Mouse (Mus musculus): ENCODE results near the gene Rnf145.
"Not testable (repeated sequence)": the region's sequence is repeated elsewhere in the genome, so short reads cannot be mapped to it uniquely, and the experiment has no call there.

Gene Rnf145

DNA sequence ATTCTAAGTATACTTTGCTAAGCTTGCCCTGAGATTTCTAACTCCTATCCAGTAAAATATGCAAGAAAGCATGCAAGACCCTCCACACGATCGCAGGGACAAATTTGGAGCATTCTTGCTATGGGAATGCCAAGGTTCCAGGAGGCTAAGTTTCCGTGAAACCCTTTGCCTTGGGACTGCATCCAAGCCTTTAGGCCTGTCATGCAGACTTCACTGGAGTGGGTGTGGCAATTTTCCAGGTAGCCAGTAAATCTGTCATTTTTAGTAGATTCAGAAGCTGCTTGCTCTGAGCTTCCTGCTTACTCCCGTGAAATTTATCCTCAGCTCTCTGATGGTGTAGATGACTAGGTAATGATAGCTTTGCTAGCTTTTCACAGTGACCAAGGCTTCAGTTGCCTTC is 51.6 kb downstream of the Rnf145 start:
- DNase-seq: not testable (repeated sequence)

DNA sequence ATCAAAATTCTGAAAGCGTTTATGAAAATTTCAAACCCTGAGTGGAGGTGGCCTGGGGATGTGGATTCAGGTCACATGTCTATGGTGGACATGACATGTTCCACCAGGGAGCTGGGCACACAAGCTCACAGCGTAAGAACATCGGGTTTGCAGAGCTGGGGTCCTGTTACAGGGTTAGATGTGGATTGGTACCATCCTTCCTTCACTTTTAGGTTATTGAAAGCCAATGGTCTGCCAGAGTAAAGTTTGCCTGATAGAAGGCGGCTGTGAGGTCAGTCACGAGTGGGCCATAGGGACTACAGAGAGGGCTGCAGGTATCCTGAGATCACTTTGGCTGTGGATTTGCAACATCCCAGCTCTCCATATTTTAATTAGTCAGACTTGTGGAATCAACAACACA is 54.0 kb downstream of the Rnf145 start:
- DNase-seq: no peak

DNA sequence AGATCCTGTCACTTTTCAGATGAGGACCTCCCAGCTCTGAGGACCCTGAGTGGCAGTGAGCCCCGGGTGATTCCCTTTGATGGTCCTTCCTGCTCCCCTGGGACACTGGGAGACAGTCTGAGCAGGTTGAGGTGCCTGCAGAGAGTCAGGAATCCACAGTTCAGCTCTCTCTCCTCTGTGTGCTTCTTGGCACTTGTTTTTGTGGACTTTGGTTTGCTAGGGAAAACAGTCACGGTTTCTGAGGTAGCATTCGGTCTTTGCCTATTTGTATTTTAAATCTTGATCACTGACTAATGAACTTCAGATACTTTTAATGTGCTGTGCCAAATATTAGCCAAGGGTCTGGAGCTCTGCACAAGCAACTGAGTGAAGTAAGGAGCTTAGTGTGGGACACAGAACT is 54.6 kb downstream of the Rnf145 start:
- no peak for DNase-seq

DNA sequence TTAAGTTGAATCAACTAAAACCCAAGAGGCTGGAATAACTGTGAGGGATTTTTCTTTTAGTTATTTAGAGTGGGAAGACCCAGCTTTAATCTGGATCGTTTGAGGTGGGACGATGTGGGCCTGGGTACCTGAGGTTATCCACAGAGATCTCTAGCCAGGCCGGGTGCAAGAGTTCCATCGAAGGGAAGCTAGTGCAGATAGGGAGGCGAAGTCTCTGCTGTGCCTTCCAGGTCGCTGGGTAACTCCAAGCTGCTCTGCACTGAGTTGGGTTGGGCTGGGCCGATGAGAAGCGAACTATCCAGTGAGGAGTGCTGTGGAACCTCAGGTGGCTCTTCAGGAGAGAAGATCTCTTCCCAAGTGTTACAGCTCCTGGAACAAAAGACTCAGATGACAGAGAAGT is 55.6 kb downstream of the Rnf145 start:
- no peak for DNase-seq

DNA sequence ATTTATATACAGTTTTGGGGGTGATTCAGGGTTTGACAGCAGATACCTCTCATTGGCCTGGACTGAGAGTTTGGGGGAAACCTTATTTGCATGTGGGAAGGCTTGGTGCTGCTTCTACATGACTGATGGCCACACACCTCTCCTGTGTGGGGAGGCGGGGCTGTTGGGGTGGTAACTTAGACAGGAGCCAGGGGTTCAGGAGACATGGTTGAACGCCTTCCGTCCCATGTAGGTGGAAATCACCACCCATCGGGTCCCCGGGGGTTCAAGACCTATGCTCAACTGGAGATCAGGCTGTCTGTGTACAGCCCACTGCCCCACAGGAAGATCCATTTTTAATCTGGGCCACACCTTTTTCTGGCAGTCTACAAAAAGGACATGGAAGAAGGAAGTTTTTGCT is 56.1 kb downstream of the Rnf145 start:
- no peak for DNase-seq

DNA sequence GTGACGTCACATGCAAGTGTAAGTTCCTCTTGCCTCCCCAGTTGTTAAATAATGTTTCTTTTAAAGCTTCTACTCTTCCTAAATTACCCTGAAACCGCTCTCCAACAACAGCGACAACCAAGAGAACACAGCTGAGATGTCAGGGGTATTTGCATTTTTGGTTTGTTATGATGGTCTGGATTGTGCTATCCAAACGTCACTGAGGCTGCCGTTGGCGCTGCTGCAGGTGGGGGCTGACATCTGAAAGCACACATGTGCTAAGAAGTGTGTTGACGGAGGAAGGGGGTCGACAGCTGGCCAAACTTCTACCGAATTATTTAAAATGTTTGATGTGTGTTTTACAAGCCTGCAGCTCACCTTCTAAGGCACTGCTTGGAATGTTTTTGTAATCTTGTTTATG is 59.1 kb downstream of the Rnf145 start:
- no peak for DNase-seq

DNA sequence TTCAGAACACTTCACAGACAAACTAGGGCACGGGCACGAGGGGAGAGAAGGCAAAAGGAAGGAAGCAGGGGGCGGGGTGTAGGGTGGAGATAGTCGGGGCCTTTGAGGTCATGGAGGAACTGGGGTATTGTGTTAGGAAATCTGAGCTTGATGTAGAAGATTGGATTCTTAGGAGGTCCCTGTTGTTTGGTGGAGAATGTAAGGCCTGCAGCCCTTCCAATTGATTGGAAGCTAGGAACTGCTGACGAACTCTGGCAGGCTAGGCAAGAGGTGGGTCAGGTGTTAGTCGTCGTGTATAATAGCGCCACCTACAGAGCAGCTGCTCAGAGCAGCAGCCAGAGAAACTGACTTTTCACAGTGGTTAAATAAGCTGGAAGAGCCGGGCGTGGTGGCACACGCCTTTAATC is 62.5 kb downstream of the Rnf145 start:
- peak; percentile 75 for DNase-seq

DNA sequence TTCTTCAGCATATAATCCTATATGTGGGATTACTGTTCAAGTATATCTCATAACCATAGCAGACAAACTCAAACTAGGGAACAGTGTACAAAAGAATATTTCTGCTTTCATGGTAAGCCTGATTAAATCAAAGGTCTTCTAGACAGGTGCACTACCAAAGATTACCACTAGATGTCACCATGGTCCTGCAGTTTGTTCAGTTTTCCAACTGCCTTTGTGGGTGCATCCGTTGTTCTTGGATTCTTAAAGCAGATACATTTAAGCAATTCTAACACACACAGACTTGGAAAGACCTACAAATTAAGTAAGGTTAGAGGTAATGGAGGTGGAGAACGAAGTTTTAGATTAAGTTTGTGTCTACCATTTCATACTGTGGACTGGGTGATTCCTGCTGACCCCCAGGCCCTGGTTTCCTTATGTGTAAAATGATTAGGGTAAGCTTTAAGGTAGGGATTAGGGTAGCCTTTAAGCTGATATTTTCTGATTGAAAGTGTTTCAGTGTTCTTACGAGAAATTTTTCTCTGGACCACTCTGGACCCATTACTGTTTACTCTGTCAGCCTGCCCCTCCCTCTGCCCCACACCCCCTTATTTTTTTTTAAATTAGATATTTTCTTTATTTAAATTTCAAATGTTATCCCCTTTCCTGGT is 67.4 kb downstream of the Rnf145 start:
- peak; percentile 84 for DNase-seq

DNA sequence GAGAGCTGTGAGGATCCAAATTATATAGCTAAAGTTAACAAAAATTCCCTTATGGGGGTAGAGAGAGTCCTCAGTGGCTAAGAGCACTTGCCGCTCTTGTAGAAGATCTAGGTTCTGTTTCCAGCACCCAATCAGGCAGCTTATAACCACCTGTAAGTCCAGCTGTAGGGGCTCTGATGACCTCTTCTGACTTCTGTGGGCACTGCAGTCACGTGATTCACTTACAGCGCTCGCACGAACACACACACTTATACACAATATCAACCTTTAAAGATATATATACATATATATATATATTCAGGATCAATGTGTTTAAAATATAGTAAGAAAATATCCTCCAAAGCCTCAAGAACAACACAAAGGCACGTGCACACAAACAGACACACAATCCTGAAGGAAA is 74.3 kb downstream of the Rnf145 start:
- DNase-seq: no peak

DNA sequence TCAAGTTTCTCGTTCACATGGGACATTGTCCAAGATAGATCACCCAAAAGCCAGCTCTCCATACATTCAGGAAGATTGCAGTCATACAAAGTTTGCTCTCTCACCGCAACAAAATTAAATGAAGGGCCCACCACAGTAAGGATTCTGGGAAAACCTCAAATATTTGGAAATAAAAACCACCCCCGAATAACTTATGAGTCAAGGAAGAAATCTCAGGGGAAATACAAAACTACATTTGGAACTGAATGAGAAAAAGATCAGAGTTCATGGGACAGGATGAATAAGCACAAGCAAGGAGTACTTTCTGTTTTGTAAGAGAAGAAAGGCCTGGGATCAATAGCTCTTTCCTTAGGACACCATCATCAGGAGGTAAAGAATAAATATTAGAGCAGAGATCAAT is 76.0 kb downstream of the Rnf145 start:
- DNase-seq: no peak

DNA sequence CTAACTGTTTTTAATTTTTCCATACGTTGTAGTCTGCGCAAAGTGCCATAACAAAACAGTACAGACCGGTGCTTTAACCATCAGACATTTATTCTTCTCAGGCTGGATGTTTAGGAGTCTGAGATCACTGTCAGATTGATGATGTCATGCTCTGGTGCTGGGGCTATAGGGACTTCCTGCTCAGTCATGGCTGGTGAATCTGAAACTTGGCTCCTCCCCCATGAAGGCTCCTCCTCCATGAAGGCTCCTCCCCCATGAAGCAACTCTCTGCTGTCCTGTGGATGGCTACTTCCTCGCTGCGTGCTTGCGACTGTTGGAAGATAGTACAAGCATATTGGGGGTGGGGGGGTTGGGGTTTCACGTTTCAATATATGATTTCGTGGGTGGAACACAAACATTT is 88.1 kb downstream of the Rnf145 start:
- no peak for DNase-seq

DNA sequence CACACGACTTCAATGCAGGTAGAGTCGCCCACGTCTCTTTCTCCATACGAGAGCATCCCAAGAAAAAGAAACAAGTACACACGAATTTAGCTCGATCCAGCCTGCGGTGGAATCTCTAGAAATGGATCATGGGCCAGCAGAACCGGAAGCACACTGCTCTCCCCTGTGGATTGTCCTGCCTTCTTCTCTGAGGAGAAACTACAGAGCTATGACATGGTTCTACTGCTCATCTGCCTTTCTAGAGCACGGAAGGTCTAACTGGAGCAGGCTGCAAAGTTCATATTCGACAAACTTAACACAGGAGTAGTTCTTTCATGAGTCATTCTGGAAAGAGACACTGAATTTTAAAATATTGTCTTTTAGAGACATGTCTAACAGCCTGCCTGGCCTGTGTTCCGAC is 89.9 kb downstream of the Rnf145 start:
- no peak for DNase-seq

DNA sequence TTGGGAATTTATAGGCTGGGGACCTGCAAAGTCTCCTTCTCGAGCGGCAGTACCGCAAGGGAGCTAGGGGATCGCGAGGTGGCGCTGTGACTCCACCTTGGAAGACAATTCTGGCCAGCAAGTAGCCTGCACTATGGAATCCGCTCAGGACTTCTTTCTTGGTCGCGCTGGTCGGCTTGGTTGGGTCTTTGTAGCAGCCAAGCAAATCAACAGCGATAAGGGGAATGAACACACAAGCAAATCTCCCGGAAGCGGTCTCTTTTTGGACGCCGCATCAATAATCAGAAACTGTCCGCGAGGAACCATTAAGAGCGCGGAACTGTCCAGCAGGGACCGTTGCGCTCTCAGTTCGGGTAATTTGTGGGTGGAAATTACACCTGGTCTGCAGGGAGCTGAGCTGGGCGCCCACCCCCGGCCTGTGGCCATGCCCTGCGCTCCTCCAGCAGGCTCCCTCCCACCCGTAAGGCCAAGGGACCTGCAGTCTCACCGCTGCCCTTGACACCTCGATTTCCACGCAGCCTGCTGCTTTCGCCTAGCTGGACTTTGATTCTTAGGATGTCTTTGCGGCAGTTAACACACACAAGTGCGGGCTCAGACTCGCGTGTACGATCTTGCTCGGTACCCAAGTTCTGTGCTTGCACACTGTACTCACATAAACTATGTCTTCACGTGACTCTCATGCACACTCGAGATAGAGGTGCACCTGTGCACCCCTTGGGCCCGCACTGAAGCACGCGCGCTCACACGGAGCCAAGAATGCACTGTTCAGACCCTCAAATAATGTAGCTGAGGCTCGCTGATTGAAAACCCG is 92.4 kb downstream of the Rnf145 start:
- DNase-seq: peak; percentile 91

DNA sequence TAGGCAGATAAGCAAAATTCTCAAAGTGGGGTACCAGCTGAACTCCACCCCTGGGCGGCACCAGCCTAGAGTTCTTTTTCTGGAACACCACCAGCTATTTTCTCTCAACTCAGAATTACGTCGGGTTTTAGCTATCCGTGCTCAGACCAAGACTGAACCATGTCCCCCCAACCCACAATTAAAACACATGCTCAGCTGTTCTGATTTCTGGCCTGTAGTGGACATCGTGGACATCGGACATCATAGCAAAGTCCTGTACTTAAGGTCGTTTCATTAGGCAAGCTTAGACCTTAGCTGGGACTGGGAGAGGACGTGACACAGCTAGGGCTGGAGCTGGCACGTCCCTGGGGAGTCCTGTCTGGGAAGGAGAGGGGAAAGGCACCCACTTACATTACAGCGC is 93.4 kb downstream of the Rnf145 start:
- no peak for DNase-seq

DNA sequence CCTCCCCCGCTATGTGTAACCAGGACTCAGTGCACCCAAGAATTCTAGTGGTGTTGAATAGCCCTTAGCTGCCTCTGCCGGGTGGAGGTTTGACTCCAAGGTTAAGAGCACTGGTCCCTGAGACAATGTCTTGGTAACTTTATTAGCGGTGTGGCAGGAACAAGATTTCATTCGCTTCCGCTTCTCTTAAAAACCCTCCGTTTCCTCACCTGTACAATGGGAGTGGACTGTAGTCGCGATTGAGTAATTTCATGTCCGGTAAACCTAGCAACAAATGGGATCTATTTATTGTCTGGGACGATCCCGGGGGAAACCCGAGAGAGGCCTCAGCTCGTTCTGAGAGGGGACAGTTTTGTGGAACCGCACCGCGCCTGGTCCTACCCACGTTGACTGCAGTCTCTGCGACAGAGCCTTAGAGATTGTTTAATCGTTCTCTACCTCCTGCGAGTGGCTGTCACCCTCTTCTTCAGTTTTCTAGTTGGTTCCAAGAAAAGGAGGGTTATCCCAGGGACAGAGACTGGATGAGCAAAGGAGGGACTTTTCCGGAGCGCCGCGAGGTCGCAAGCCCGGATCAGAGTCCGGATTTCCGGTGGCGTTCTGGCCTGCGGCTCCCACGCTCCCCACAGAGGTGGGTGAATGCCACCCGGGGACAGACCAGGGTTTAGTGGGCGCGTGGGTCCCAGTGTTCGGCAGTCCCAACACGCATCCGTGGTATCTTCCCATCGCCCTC is 94.1 kb downstream of the Rnf145 start:
- DNase-seq: peak; percentile 41

DNA sequence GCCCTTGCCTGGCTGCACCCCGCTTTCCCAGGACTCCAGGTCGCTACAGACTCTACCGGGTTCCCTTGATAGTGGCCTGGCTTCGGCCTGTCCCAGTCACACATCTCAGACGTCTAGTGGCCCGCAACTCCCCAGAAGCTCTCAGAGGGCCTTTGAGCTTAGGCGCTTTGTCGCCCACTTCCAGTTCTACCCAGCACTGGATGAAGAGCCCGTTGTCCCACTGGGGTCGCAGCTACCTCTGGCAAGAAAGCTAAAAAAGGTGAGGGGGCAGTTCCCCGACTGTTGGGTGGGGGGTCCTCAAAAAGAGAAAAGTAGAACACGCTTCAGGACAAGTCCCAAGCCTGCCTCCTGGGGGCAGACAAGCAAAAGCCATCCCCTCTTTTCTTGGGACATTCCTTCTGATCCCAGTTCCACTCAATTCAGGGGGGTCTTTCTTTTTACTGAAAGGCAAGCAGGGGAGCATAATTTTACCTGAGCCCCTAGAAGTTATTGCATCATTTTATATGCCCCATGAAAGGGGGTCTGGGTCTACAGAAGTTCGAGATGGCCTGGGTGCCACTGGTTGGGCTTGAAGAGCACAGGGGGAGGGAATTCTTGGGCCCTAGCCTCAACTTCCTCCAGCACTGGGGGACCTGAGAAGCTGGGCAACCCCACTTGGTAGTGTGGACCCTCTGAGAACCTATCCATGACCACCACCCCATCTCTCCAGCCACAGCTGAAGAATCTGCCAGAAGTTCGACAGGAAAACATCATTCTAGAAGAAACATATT is 94.8 kb downstream of the Rnf145 start:
- DNase-seq: no peak

Measured in lung, postnatal 10 days (tissue).